Mouse (Mus musculus): ENCODE data around the gene Osbpl5.

Osbpl5 gene

GRCm38 (mm10) chr7:143753990-143754715 is 2.6 kb downstream of the Osbpl5 start:
- DNase-seq (ENCODE audit: low spot score): peak; percentile 65

DNA sequence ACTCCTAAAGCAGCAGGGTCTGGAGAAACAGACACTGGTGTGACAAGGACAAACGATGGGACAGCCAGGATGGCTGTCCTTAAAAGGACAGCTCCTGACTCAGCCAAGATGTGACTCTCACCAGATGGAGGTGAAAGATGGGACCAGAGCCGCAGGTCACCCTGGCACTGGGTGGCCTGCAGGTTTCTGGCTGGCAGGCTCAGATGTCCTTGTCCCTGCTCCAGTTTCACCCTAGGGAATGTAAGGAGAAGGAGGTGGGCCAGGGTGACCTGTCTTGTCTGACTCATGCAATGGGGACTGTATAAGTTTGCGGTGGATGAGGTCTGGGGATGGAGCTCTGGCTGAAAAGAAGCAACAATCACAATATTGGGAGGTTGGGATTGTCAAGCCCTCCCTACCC is 4.2 kb downstream of the Osbpl5 start:
- DNase-seq (ENCODE audit: low spot score): no peak

GRCm38 (mm10) chr7:143752056-143752455 is 4.7 kb downstream of the Osbpl5 start:
- no peak for DNase-seq (ENCODE audit: low spot score)

GRCm38 (mm10) chr7:143751380-143751779 is 5.4 kb downstream of the Osbpl5 start:
- DNase-seq (ENCODE audit: low spot score): no peak

DNA sequence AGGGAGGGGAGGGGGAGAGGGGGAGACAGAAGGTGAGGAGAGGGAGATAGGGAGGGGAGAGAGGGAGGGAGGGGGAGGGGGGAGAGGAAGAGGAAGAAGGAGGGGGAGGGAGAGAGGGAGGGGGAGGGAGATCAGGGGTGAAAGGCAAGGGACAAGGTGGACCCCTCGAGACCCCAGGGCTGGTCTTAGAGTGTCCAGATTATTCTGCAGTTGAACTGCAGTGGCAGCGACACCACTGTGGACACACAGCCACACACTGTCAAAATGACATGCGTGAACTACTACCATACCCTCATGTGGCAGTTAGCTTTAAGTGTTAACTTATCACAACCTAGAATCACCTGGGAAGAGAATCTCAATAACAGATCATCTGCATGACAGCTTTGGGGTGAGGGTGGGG is 7.7 kb downstream of the Osbpl5 start:
- DNase-seq (ENCODE audit: low spot score): no peak

DNA sequence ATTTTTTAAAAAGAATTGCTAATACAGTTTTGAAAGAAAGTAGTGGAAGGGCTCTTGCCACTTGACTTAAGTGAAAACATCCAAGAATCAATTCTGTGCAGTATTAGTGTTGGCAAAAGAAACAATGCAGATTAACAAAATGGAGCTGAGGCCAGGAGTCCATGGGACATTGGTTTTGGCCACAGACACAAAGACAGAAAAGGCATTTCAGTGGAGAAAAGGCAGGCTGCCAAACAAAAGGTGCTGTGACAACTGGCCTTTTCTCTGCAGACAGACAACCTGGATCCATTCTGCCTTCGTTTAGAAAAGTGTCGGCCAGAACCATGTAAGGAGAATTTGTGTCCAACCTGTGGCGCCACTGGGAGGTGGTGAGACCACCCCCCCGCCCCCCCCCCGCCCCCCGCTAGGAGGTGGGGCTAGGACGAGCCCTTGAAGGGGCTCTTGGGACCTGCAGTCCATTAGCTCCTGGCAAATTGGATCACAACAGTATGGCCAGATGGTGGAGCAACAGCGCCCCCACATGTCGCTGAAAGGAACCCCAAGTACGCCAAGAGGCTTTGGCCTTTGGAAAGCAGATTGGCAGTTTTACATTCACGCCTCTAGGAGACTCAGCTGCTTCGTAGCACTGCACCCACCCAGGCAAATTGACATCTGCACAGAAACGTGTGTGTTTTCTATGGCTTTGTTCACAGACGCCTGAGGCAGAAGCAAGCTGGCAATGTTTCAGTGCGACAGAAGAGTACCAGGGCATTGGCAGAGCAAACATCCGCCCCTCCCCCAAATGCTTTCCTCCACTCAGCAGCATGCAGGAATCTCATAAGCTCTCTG is 8.5 kb downstream of the Osbpl5 start:
- peak; percentile 83 for DNase-seq (ENCODE audit: low spot score)

DNA sequence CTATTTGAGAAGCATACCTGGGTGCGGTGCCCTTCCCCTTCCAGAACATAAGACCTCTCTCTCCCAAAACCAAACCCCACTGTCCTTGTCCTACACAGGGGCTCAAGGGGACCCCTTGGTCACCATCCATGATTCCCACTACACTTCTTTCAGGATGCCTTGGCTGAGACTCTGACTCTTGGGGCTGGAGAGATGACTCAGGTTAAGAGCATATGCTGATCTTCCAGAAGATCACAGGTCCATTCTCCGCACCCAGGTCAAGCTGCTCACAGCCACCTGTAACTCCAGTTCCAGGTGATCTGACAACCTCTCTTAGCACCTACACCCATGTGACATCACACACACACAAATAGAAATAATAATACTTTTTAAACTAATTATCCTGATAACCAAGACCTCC is 16.1 kb downstream of the Osbpl5 start:
- DNase-seq (ENCODE audit: low spot score): no peak

- peak; percentile 81 for DNase-seq (ENCODE audit: low spot score)
Measured at GRCm38 (mm10) chr7:143739511-143740461, 17.0 kb downstream of the Osbpl5 start.

- no peak for DNase-seq (ENCODE audit: low spot score)
Measured at GRCm38 (mm10) chr7:143738601-143739006, 18.2 kb downstream of the Osbpl5 start.

GRCm38 (mm10) chr7:143738194-143738593 is 18.6 kb downstream of the Osbpl5 start:
- DNase-seq (ENCODE audit: low spot score): no peak

DNA sequence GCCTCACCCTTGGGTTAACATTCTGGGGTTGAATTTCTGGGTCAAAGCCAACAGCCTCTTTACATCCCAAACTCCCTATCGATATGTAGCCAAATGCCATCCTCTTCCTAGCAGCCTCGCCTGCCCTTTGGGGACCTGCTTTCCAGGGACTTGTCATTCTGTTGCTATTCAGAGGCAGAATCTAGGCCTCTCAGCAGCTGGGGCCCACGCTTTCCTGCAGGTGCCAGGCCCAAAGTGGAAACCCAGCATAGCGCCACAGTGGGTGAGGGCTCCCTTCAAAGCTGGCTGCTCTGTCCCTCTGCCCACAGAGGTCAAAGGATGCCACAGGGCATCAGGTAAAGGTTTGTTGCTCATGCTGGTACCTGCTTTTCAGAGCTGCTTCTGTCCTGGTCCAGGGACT is 23.0 kb downstream of the Osbpl5 start:
- DNase-seq (ENCODE audit: low spot score): no peak

- no peak for DNase-seq (ENCODE audit: low spot score)
Measured at GRCm38 (mm10) chr7:143729886-143730285, 26.9 kb downstream of the Osbpl5 start.

- no peak for DNase-seq (ENCODE audit: low spot score)
Measured at GRCm38 (mm10) chr7:143726396-143726795, 30.4 kb downstream of the Osbpl5 start.

DNA sequence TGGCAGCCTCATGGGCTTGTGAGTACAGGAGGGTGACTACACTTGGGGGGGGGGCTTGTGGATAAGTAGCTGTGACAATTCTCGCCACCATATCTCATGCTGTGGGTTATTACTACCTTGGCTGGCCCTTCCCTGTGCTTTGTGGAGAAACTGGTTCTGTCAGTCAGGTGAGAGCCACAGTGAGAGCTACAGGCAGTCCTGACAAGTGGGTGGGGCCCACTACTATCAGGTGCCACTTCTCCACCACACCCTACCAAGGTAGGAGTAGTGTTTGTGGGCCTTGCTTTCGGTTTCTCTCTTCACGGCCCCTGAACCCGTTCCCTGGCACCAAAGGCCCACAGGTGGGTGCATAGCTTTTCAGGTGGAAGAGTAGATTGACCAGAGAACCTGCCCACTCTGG is 32.9 kb downstream of the Osbpl5 start:
- no peak for DNase-seq (ENCODE audit: low spot score)

DNA sequence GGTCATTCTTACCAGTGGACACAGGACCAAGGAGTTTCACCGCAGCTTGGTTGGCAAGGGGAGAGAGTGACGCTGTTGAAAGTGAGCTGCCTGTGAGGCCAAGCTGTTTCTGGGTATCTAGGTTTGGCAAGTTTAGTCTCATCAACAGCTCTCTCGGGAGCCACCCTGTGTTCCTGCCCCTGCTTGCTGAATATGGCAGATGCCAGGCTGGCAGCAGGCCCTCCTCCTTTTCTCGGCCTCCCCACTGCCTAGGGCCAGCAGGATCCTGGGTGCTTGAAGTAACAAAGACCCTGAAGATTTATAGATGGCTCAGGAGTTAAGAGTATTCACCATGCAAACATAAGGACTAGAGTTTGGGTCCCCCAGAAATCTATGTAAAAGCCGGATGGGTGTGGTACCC is 34.1 kb downstream of the Osbpl5 start:
- no peak for DNase-seq (ENCODE audit: low spot score)

DNA sequence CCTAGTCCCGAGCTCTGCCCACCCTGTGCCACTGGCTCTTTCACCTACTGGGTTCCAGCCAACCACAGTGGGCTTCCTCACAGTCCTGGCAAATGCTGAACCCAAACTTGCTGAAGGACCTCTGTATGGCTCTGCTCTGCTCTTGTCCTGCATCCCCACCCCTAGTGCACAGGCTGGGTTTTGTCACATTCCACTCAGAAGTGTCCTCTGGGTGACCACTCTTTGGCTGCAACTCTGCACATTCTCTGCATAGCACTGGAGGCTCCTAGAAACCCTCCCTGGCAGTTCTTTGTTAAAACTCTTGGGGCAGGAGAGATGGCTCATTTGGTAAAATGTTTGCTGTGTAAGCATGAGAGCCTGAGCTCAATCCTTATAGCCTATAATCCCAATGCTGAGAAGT is 39.0 kb downstream of the Osbpl5 start:
- DNase-seq (ENCODE audit: low spot score): no peak

DNA sequence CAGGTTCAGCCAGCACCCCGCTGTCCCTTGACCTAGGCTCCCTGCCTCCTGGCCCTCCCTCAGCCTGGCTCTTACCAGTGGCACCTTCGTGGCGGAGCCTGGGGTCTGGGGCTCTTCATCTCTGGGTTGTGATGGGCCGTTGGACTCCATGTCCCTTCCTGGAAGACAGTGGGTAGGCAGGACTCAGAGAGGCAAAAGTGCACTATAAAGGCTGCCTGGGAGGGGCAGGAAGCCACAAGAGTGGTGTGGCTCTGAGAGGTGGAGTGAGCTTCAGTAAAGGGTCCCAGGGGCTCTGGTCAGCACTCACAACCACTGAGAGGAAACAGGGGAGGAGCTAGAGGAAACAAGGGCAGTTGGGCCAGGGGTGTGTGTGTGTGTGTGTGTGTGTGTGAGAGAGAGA is 43.4 kb downstream of the Osbpl5 start:
- DNase-seq (ENCODE audit: low spot score): no peak

GRCm38 (mm10) chr7:143712771-143713348 is 43.9 kb downstream of the Osbpl5 start:
- no peak for DNase-seq (ENCODE audit: low spot score)

DNA sequence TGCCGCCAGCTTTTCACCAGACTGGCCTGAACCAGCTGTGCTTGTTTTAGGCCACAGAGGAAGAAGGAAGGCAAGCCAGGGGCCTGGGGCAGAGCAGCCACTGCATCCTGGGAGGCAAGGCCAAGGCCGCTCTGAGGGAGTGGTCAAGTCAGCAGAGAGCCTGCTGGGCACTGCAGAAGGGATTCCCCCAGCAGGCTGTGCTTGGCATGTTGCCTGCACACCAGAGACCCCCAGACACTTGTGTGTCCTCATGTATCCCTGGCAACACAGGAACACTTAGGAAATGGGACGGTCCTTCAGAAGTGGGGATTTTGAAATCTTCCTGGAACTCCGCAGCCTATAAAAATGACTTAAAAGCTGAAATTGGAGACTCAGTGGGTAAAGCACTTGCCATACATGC is 44.8 kb downstream of the Osbpl5 start:
- DNase-seq (ENCODE audit: low spot score): no peak

DNA sequence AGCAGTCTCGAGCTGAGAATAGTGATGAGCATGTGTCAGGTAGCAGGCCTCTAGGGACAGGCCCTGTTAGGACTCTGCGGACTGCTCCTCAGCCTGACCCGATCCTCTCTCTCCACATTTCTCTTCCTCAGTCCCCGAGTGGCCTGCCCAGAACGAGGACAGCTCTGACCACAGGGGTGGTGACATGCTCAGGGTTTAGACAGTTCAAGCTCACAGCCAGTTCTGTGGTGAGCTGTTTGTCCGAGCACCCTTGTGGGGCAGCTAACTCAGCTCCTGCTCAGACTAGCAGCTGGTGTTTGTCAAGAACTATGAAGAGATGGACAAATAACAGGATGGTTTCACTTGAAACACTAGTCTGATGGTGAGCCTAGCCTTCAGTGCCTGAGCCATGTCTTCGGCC is 45.4 kb downstream of the Osbpl5 start:
- no peak for DNase-seq (ENCODE audit: low spot score)

DNA sequence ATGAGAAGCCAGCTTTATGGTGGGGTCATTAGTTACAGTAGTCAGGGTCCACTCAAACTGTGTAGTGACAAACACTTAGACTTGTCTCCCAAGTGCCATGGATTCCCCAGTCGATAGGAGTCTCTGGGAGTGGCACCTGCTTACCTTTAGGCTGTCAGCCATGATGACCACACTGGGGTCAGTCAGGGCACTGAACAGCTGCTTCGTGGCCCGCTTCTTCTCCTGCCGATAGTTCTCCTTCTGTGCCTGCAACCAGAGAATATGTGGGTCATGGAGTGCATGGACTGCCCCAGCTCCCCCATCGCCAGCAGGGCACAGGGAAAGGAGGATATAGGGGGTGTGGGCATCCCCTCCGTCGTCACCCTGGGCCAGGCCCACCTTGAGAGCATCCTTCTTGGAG is 47.4 kb downstream of the Osbpl5 start:
- no peak for DNase-seq (ENCODE audit: low spot score)
